ENCODE assay signal across 19 mouse cellular contexts in the genomic region with DNA sequence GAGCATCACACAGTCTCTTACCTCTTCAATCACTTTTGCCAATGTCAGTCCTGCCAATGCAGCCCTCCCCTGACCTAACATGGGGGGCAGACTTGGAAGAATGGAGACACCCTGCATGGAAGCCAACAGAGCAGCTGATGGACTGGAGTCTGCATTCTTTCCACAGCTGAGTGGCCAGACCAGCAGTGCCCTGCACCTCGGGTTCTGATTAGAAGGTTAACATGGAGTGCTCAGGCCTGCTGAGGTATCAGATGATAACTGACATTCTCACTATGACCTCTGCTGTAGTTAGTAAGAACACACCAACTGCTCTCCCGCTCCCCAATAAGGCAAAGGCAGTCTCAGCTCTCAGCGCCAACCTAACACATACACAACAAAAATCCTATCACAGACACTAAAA. TPM values are rescaled to one million over a fixed set of nuclear protein-coding genes. Genes with fewer than 3 reads are reported as not detected.
DNase-seq lines count a peak whose midpoint lies in the region; ATAC-seq and TF ChIP-seq lines count a peak whose summit lies in the region.
"Had no signal": no experiment of that assay in that cellular context is flagged by ENCODE, and none has a peak within 500 bp of the region (broad histone marks: within the 10 kb centered on the region; RNA-seq: fewer than 3 reads in every experiment).

No protein-coding gene starts in this region.

- peak; percentile 10 for DNase-seq in kidney, postnatal 0 days (ENCODE audit: low spot score)
- DNase-seq in heart, adult 2 months = peak; percentile 44 to 76
- peak; percentile 77 for DNase-seq in heart, postnatal 0 days (ENCODE audit: low spot score)
- DNase-seq in MN1 (ENCODE audit: low spot score) = no peak
- DNase-seq in ovary, adult 18-20 months (ENCODE audit: low spot score) = no peak
- no peak for DNase-seq in testis, postnatal 10 days (ENCODE audit: low spot score)
- DNase-seq: adrenal gland, postnatal 25 days; cerebellum, postnatal 25 days; lung, postnatal 36 days; spleen, adult 18-20 months had no signal

- TF ChIP-seq POLR2A in heart, adult 2 months (IDR thresholded peaks at IDR 0.05; ENCODE audit: insufficient read depth, low read depth, low read length) = no peak

- H3K9me3 ChIP-seq in kidney, postnatal 0 days (replicated peaks; ENCODE audit: low read length) = no peaks in the 10 kb centered on the region
- no peaks in the 10 kb centered on the region for H3K9me3 ChIP-seq in kidney, embryonic 14.5 days (ENCODE audit: control insufficient read depth, low read length)
- H3K9me3 ChIP-seq in heart, postnatal 0 days (replicated peaks; ENCODE audit: control insufficient read depth, low read length) = no peaks in the 10 kb centered on the region
- H3K9me3 ChIP-seq: embryonic facial prominence, embryonic 12.5 days; limb, embryonic 12.5 days; liver, embryonic 15.5 days; midbrain, embryonic 15.5 days; neural tube, embryonic 12.5 days had no signal

- no peak for ATAC-seq in kidney, postnatal 0 days (replicated peaks; ENCODE audit: low FRiP score, low read depth)
- no peak for ATAC-seq in kidney, embryonic 14.5 days (ENCODE audit: low FRiP score, low TSS enrichment)
- ATAC-seq in heart, postnatal 0 days (ENCODE audit: insufficient read depth, low read depth) = peak; percentile 96
- ATAC-seq: midbrain, embryonic 15.5 days had no signal

- H3K4me2 ChIP-seq in kidney, postnatal 0 days (ENCODE audit: low read length) = no peak overlapping the region
- no peak overlapping the region for H3K4me2 ChIP-seq in kidney, embryonic 14.5 days (replicated peaks; ENCODE audit: low read depth, low read length)
- no peak overlapping the region for H3K4me2 ChIP-seq in heart, postnatal 0 days (ENCODE audit: low read depth, low read length)
- H3K4me2 ChIP-seq: embryonic facial prominence, embryonic 12.5 days; hindbrain, embryonic 14.5 days; limb, embryonic 12.5 days; liver, embryonic 15.5 days; midbrain, embryonic 15.5 days; neural tube, embryonic 12.5 days had no signal

- 65% methylated on average over 3 of the region's 3 CpGs for WGBS in kidney, postnatal 0 days
- WGBS in kidney, embryonic 14.5 days = 69% methylated on average over 3 of the region's 3 CpGs
- WGBS in heart, adult 2 months = 64% methylated on average over 3 of the region's 3 CpGs
- WGBS in heart, postnatal 0 days = 30% methylated on average over 3 of the region's 3 CpGs

- no peaks in the 10 kb centered on the region for H3K27me3 ChIP-seq in kidney, postnatal 0 days (ENCODE audit: insufficient read depth, low read length)
- H3K27me3 ChIP-seq in kidney, embryonic 14.5 days (ENCODE audit: control insufficient read depth, insufficient read depth, low read length) = no peaks in the 10 kb centered on the region
- H3K27me3 ChIP-seq in heart, adult 2 months (ENCODE audit: control insufficient read depth, insufficient read depth, low read length) = no peaks in the 10 kb centered on the region
- no peaks in the 10 kb centered on the region for H3K27me3 ChIP-seq in heart, postnatal 0 days (ENCODE audit: control insufficient read depth, insufficient read depth, low read length)
- H3K27me3 ChIP-seq: embryonic facial prominence, embryonic 12.5 days; limb, embryonic 12.5 days; liver, embryonic 15.5 days; midbrain, embryonic 15.5 days; neural tube, embryonic 12.5 days had no signal

- H3K4me1 ChIP-seq in kidney, postnatal 0 days (replicated peaks; ENCODE audit: insufficient read depth, low read length) = no peaks in the 10 kb centered on the region
- H3K4me1 ChIP-seq in kidney, embryonic 14.5 days (ENCODE audit: control insufficient read depth, insufficient read depth, low read length) = no peaks in the 10 kb centered on the region
- H3K4me1 ChIP-seq in heart, adult 2 months (ENCODE audit: control insufficient read depth, insufficient read depth, low read length) = peaks cover 6% of the 10 kb centered on the region; the same call in 1 of the 2 replicates
- peaks cover 15% of the 10 kb centered on the region for H3K4me1 ChIP-seq in heart, postnatal 0 days (ENCODE audit: control insufficient read depth, insufficient read depth)
- H3K4me1 ChIP-seq: embryonic facial prominence, embryonic 12.5 days; limb, embryonic 12.5 days had no signal

- no peak for TF ChIP-seq CTCF in kidney, postnatal 0 days (IDR thresholded peaks at IDR 0.05; ENCODE audit: low read depth)
- TF ChIP-seq CTCF in heart, adult 2 months (IDR thresholded peaks at IDR 0.05) = no peak
- no peak for TF ChIP-seq CTCF in heart, postnatal 0 days (IDR thresholded peaks at IDR 0.05; ENCODE audit: low read depth)

- H3K27ac ChIP-seq in kidney, postnatal 0 days = no peak overlapping the region
- H3K27ac ChIP-seq in kidney, embryonic 14.5 days (ENCODE audit: low read depth, low read length) = no peak overlapping the region
- H3K27ac ChIP-seq in heart, adult 2 months = peak overlapping the region; percentile 85
- H3K27ac ChIP-seq in heart, postnatal 0 days (ENCODE audit: low read depth) = peak overlapping the region; percentile 94
- H3K27ac ChIP-seq: embryonic facial prominence, embryonic 12.5 days; hindbrain, embryonic 14.5 days; left cerebral cortex, adult 2 months; limb, embryonic 12.5 days; liver, embryonic 15.5 days; midbrain, embryonic 15.5 days; neural tube, embryonic 12.5 days; stomach, postnatal 0 days had no signal

- no peak overlapping the region for H3K4me3 ChIP-seq in kidney, postnatal 0 days (replicated peaks; ENCODE audit: low read depth, low read length)
- H3K4me3 ChIP-seq in kidney, embryonic 14.5 days (ENCODE audit: low read length) = no peak overlapping the region
- H3K4me3 ChIP-seq in heart, adult 2 months = no peak overlapping the region
- no peak overlapping the region for H3K4me3 ChIP-seq in heart, postnatal 0 days (ENCODE audit: low read depth, low read length)
- H3K4me3 ChIP-seq: embryonic facial prominence, embryonic 12.5 days; left cerebral cortex, adult 2 months; limb, embryonic 12.5 days; liver, embryonic 15.5 days; midbrain, embryonic 15.5 days; neural tube, embryonic 12.5 days had no signal

- H3K79me2 ChIP-seq in heart, adult 2 months (replicated peaks; ENCODE audit: control insufficient read depth, insufficient read depth, low read length) = peaks cover 4% of the 10 kb centered on the region

- intact Hi-C loops in heart, adult 2 months (cut with DNase I) = no loop called here

- H3K9ac ChIP-seq in kidney, postnatal 0 days (ENCODE audit: low read depth, low read length) = no peak overlapping the region
- H3K9ac ChIP-seq in kidney, embryonic 14.5 days (ENCODE audit: low read depth, low read length) = no peak overlapping the region
- no peak overlapping the region for H3K9ac ChIP-seq in heart, adult 2 months (ENCODE audit: low read depth, low read length)
- no peak overlapping the region for H3K9ac ChIP-seq in heart, postnatal 0 days (replicated peaks; ENCODE audit: low read depth, low read length)
- H3K9ac ChIP-seq: embryonic facial prominence, embryonic 12.5 days; limb, embryonic 12.5 days; liver, embryonic 15.5 days; midbrain, embryonic 15.5 days; neural tube, embryonic 12.5 days had no signal

- 0 out of 2 replicates have a peak, but pooled peaks cover 8% of the 10 kb centered on the region for H3K36me3 ChIP-seq in kidney, postnatal 0 days (ENCODE audit: insufficient read depth, low read length)
- peaks cover 10% of the 10 kb centered on the region for H3K36me3 ChIP-seq in kidney, embryonic 14.5 days (ENCODE audit: control insufficient read depth, insufficient read depth, low read length)
- H3K36me3 ChIP-seq in heart, adult 2 months (ENCODE audit: control insufficient read depth, insufficient read depth, low read length) = peaks cover 22% of the 10 kb centered on the region
- peaks cover 21% of the 10 kb centered on the region for H3K36me3 ChIP-seq in heart, postnatal 0 days (replicated peaks; ENCODE audit: control insufficient read depth, insufficient read depth, low read length)

- TF ChIP-seq EP300 in heart, adult 2 months (IDR thresholded peaks at IDR 0.05; ENCODE audit: insufficient read depth, low read depth, low read length) = peak; percentile 98
- peak; percentile 78 for TF ChIP-seq EP300 in heart, postnatal 0 days (IDR thresholded peaks at IDR 0.05; ENCODE audit: low read depth)

RNA-seq across cellular contexts. Expression of a gene that starts 8.3 kb away (rescaled TPM):
- polyA plus RNA-seq in kidney, postnatal 0 days (2015; fragmentation: Nextera tagmentation; extraction: Ambion mirVana) = 27.6 and 31.2 TPM in 2 replicates
- polyA plus RNA-seq in kidney, embryonic 14.5 days (2014; fragmentation: Nextera tagmentation; extraction: Ambion mirVana) = 31.1 and 51.5 TPM in 2 replicates
- total RNA-seq in heart, adult 2 months (2021) = 10 to 100 TPM; 41.4 to 46.0 TPM
- 27.0 and 38.5 TPM in 2 replicates for polyA plus RNA-seq in heart, adult 2 months (2012; rRNA removed)
- total RNA-seq in heart, postnatal 0 days (2014; rRNA removed; ENCODE audit: low replicate concordance) = 33.5 and 43.5 TPM in 2 replicates
- polyA plus RNA-seq in heart, postnatal 0 days (2015; fragmentation: Nextera tagmentation; extraction: Ambion mirVana) = 15.6 and 18.6 TPM in 2 replicates

RNA-seq across cellular contexts. Expression of a gene that starts 37.0 kb away (rescaled TPM):
- 12.6 and 13.1 TPM in 2 replicates for polyA plus RNA-seq in kidney, postnatal 0 days (2015; fragmentation: Nextera tagmentation; extraction: Ambion mirVana)
- polyA plus RNA-seq in kidney, embryonic 14.5 days (2014; fragmentation: Nextera tagmentation; extraction: Ambion mirVana) = 10.9 and 15.2 TPM in 2 replicates
- total RNA-seq in heart, adult 2 months (2021) = 1 to 10 TPM; 8.2 to 8.6 TPM
- polyA plus RNA-seq in heart, adult 2 months (2012; rRNA removed) = 13.4 and 15.6 TPM in 2 replicates
- 5.2 and 7.4 TPM in 2 replicates for total RNA-seq in heart, postnatal 0 days (2014; rRNA removed; ENCODE audit: low replicate concordance)
- polyA plus RNA-seq in heart, postnatal 0 days (2015; fragmentation: Nextera tagmentation; extraction: Ambion mirVana) = 10.6 and 11.3 TPM in 2 replicates

Comparison
In these comparisons a context has a peak if more than half of its experiments do, and no peak if none do; other contexts are left out.
1. DNase-seq: peak in kidney, postnatal 0 days (single experiment), heart, adult 2 months (2 of 2) and heart, postnatal 0 days (single experiment); none in MN1 (single experiment), ovary, adult 18-20 months (single experiment) and testis, postnatal 10 days (single experiment).
2. H3K27ac ChIP-seq: peak in heart, adult 2 months (single experiment) and heart, postnatal 0 days (single experiment); none in kidney, postnatal 0 days (single experiment) and kidney, embryonic 14.5 days (single experiment).